Mouse (Mus musculus): Measurements from ENCODE around the gene Atp6v0c. TPM values are rescaled to one million over a fixed set of nuclear protein-coding genes. Genes with fewer than 3 reads are reported as not detected.
A peak's percentile ranks its signal among the peaks of the same experiment; 100 is the strongest.
"Not testable (repeated sequence)": the region's sequence is repeated elsewhere in the genome, so short reads cannot be mapped to it uniquely, and the experiment has no call there.

Gene Atp6v0c
- total and polyA plus RNA-seq, 3 experiments = 65.5 to 285 (median 189) TPM

GRCm38 (mm10) chr17:24134062-24134461, 35.4 kb downstream of the Atp6v0c start:
- H3K9me3 ChIP-seq (replicated peaks) = no peaks in the 10 kb centered on the region
- DNase-seq (ENCODE audit: low spot score) = no peak
- H3K36me3 ChIP-seq (replicated peaks) = peaks cover 56% of the 10 kb centered on the region
- no peak overlapping the region for H3K4me3 ChIP-seq (ENCODE audit: low read depth, low read length)
- TF ChIP-seq TAL1 (conservative IDR thresholded peaks at IDR 0.05; ENCODE audit: low read depth, low read length) (no peak), CTCF (IDR thresholded peaks at IDR 0.05; ENCODE audit: low read depth, low read length) (no peak), GATA1 (IDR thresholded peaks at IDR 0.05; ENCODE audit: borderline replicate concordance, low read length) (no peak)
- H3K27me3 ChIP-seq (ENCODE audit: insufficient read depth, low read length) = no peaks in the 10 kb centered on the region
- ATAC-seq (ENCODE audit: extremely low read depth, insufficient number of reproducible peaks, low FRiP score, poor library complexity, severe bottlenecking) = peak; percentile 28; the same call in 1 of the 2 replicates
- peaks cover 53% of the 10 kb centered on the region for H3K4me1 ChIP-seq (ENCODE audit: insufficient read depth, low read depth, low read length)

GRCm38 (mm10) chr17:24132919-24133318, 36.6 kb downstream of the Atp6v0c start:
- ATAC-seq (ENCODE audit: extremely low read depth, insufficient number of reproducible peaks, low FRiP score, poor library complexity, severe bottlenecking); H3K4me3 ChIP-seq (ENCODE audit: low read depth, low read length); H3K9me3 ChIP-seq (replicated peaks); DNase-seq (ENCODE audit: low spot score); H3K27me3 ChIP-seq (ENCODE audit: insufficient read depth, low read length): not testable (repeated sequence)
- H3K4me1 ChIP-seq (ENCODE audit: insufficient read depth, low read depth, low read length) = peaks cover 44% of the 10 kb centered on the region
- peaks cover 47% of the 10 kb centered on the region for H3K36me3 ChIP-seq (replicated peaks)

- no peak for DNase-seq (ENCODE audit: low spot score)
- H3K36me3 ChIP-seq (replicated peaks) = peaks cover 42% of the 10 kb centered on the region
- H3K27me3 ChIP-seq (ENCODE audit: insufficient read depth, low read length) = no peaks in the 10 kb centered on the region
- H3K4me3 ChIP-seq (ENCODE audit: low read depth, low read length) = no peak overlapping the region
- H3K9me3 ChIP-seq (replicated peaks) = no peaks in the 10 kb centered on the region
- no peak for ATAC-seq (ENCODE audit: extremely low read depth, insufficient number of reproducible peaks, low FRiP score, poor library complexity, severe bottlenecking)
- peaks cover 47% of the 10 kb centered on the region for H3K4me1 ChIP-seq (ENCODE audit: insufficient read depth, low read depth, low read length)
- TF ChIP-seq CTCF (IDR thresholded peaks at IDR 0.05; ENCODE audit: low read depth, low read length) (no peak), POLR2AphosphoS5 (IDR thresholded peaks at IDR 0.05; ENCODE audit: insufficient replicate concordance, low read depth, low read length) (no peak), GATA2 (IDR thresholded peaks at IDR 0.05; ENCODE audit: borderline replicate concordance, low read depth, low read length) (no peak), TAL1 (conservative IDR thresholded peaks at IDR 0.05; ENCODE audit: low read depth, low read length) (no peak), GATA1 (IDR thresholded peaks at IDR 0.05; ENCODE audit: borderline replicate concordance, low read length) (no peak)
Measured at GRCm38 (mm10) chr17:24131570-24131969, 37.9 kb downstream of the Atp6v0c start.

- not testable (repeated sequence) for H3K9me3 ChIP-seq (replicated peaks); H3K4me3 ChIP-seq (ENCODE audit: low read depth, low read length); ATAC-seq (ENCODE audit: extremely low read depth, insufficient number of reproducible peaks, low FRiP score, poor library complexity, severe bottlenecking); H3K27me3 ChIP-seq (ENCODE audit: insufficient read depth, low read length); DNase-seq (ENCODE audit: low spot score)
- H3K4me1 ChIP-seq (ENCODE audit: insufficient read depth, low read depth, low read length) = peaks cover 42% of the 10 kb centered on the region
- peaks cover 38% of the 10 kb centered on the region for H3K36me3 ChIP-seq (replicated peaks)
Measured at GRCm38 (mm10) chr17:24129246-24129645, 40.3 kb downstream of the Atp6v0c start.

GRCm38 (mm10) chr17:24127592-24127991, 41.9 kb downstream of the Atp6v0c start:
- no peaks in the 10 kb centered on the region for H3K9me3 ChIP-seq (replicated peaks)
- no peak for DNase-seq (ENCODE audit: low spot score)
- peaks cover 31% of the 10 kb centered on the region for H3K4me1 ChIP-seq (ENCODE audit: insufficient read depth, low read depth, low read length)
- H3K4me3 ChIP-seq (ENCODE audit: low read depth, low read length) = no peak overlapping the region
- H3K36me3 ChIP-seq (replicated peaks) = peaks cover 35% of the 10 kb centered on the region
- H3K27me3 ChIP-seq (ENCODE audit: insufficient read depth, low read length) = no peaks in the 10 kb centered on the region
- TF ChIP-seq TAL1 (conservative IDR thresholded peaks at IDR 0.05; ENCODE audit: low read depth, low read length) = no peak
- no peak for TF ChIP-seq GATA2 (IDR thresholded peaks at IDR 0.05; ENCODE audit: borderline replicate concordance, low read depth, low read length)
- no peak for TF ChIP-seq POLR2AphosphoS5 (IDR thresholded peaks at IDR 0.05; ENCODE audit: insufficient replicate concordance, low read depth, low read length)
- no peak for ATAC-seq (ENCODE audit: extremely low read depth, insufficient number of reproducible peaks, low FRiP score, poor library complexity, severe bottlenecking)

GRCm38 (mm10) chr17:24126801-24127200, 42.7 kb downstream of the Atp6v0c start:
- peaks cover 31% of the 10 kb centered on the region for H3K4me1 ChIP-seq (ENCODE audit: insufficient read depth, low read depth, low read length)
- ATAC-seq (ENCODE audit: extremely low read depth, insufficient number of reproducible peaks, low FRiP score, poor library complexity, severe bottlenecking) = no peak
- peaks cover 33% of the 10 kb centered on the region for H3K36me3 ChIP-seq (replicated peaks)
- no peak for DNase-seq (ENCODE audit: low spot score)
- no peaks in the 10 kb centered on the region for H3K27me3 ChIP-seq (ENCODE audit: insufficient read depth, low read length)
- no peak overlapping the region for H3K4me3 ChIP-seq (ENCODE audit: low read depth, low read length)
- no peak for TF ChIP-seq TAL1 (conservative IDR thresholded peaks at IDR 0.05; ENCODE audit: low read depth, low read length)
- TF ChIP-seq CTCF (IDR thresholded peaks at IDR 0.05; ENCODE audit: low read depth, low read length) = no peak
- no peak for TF ChIP-seq POLR2AphosphoS5 (IDR thresholded peaks at IDR 0.05; ENCODE audit: insufficient replicate concordance, low read depth, low read length)
- TF ChIP-seq GATA1 (IDR thresholded peaks at IDR 0.05; ENCODE audit: borderline replicate concordance, low read length) = no peak
- TF ChIP-seq GATA2 (IDR thresholded peaks at IDR 0.05; ENCODE audit: borderline replicate concordance, low read depth, low read length) = no peak
- H3K9me3 ChIP-seq (replicated peaks) = no peaks in the 10 kb centered on the region

GRCm38 (mm10) chr17:24119446-24119845, 50.1 kb downstream of the Atp6v0c start:
- Histone ChIP-seq H3K27me3 (ENCODE audit: insufficient read depth, low read length) (no peaks in the 10 kb centered on the region), H3K4me3 (ENCODE audit: low read depth, low read length) (no peak overlapping the region), H3K36me3 (replicated peaks) (peaks cover 36% of the 10 kb centered on the region), H3K4me1 (ENCODE audit: insufficient read depth, low read depth, low read length) (peaks cover 7% of the 10 kb centered on the region), H3K9me3 (replicated peaks) (no peaks in the 10 kb centered on the region)
- TF ChIP-seq GATA1 (IDR thresholded peaks at IDR 0.05; ENCODE audit: borderline replicate concordance, low read length) (no peak), CTCF (IDR thresholded peaks at IDR 0.05; ENCODE audit: low read depth, low read length) (no peak), POLR2AphosphoS5 (IDR thresholded peaks at IDR 0.05; ENCODE audit: insufficient replicate concordance, low read depth, low read length) (no peak), GATA2 (IDR thresholded peaks at IDR 0.05; ENCODE audit: borderline replicate concordance, low read depth, low read length) (no peak), TAL1 (conservative IDR thresholded peaks at IDR 0.05; ENCODE audit: low read depth, low read length) (no peak)
- ATAC-seq (ENCODE audit: extremely low read depth, insufficient number of reproducible peaks, low FRiP score, poor library complexity, severe bottlenecking) (no peak), DNase-seq (ENCODE audit: low spot score) (no peak)

Other genes starting within 250 kb of the Atp6v0c start
- not detected in 2 replicates for gene Sbp, start 228.0 kb downstream of the Atp6v0c start, total RNA-seq (2014; fragmentation: Nextera tagmentation)
- not detected in 2 replicates for gene Sbp, start 228.0 kb downstream of the Atp6v0c start, total RNA-seq (2017)
- not detected in 2 replicates for gene Sbp, start 228.0 kb downstream of the Atp6v0c start, polyA plus RNA-seq (2012)
- not detected in 2 replicates for gene Sbpl, start 214.4 kb downstream of the Atp6v0c start, total RNA-seq (2014; fragmentation: Nextera tagmentation)
- not detected in 2 replicates for gene Sbpl, start 214.4 kb downstream of the Atp6v0c start, total RNA-seq (2017)
- gene Sbpl, start 214.4 kb downstream of the Atp6v0c start, polyA plus RNA-seq (2012) = not detected in 2 replicates
- gene Prss30, start 189.1 kb downstream of the Atp6v0c start, total RNA-seq (2014; fragmentation: Nextera tagmentation) = not detected in 2 replicates
- gene Prss30, start 189.1 kb downstream of the Atp6v0c start, total RNA-seq (2017) = not detected in 2 replicates
- not detected in 2 replicates for gene Prss30, start 189.1 kb downstream of the Atp6v0c start, polyA plus RNA-seq (2012)
- gene Prss22, start 171.6 kb downstream of the Atp6v0c start, total RNA-seq (2014; fragmentation: Nextera tagmentation) = not detected in 2 replicates
- gene Prss22, start 171.6 kb downstream of the Atp6v0c start, total RNA-seq (2017) = not detected in 2 replicates
- gene Prss22, start 171.6 kb downstream of the Atp6v0c start, polyA plus RNA-seq (2012) = not detected in 2 replicates
- not detected in 2 replicates for gene Prss27, start 131.6 kb downstream of the Atp6v0c start, total RNA-seq (2014; fragmentation: Nextera tagmentation)
- not detected in 2 replicates for gene Prss27, start 131.6 kb downstream of the Atp6v0c start, total RNA-seq (2017)
- gene Prss27, start 131.6 kb downstream of the Atp6v0c start, polyA plus RNA-seq (2012) = not detected in 2 replicates
- 16.9 and 17.1 TPM in 2 replicates for gene Kctd5, start 96.2 kb downstream of the Atp6v0c start, total RNA-seq (2014; fragmentation: Nextera tagmentation)
- gene Kctd5, start 96.2 kb downstream of the Atp6v0c start, total RNA-seq (2017) = 15.9 and 16.7 TPM in 2 replicates
- 17.3 and 23.4 TPM in 2 replicates for gene Kctd5, start 96.2 kb downstream of the Atp6v0c start, polyA plus RNA-seq (2012)
- 58.6 and 58.8 TPM in 2 replicates for gene Pdpk1, start 18.8 kb downstream of the Atp6v0c start, total RNA-seq (2014; fragmentation: Nextera tagmentation)
- gene Pdpk1, start 18.8 kb downstream of the Atp6v0c start, total RNA-seq (2017) = 48.3 and 63.3 TPM in 2 replicates
- gene Pdpk1, start 18.8 kb downstream of the Atp6v0c start, polyA plus RNA-seq (2012) = 27.0 and 47.8 TPM in 2 replicates
- 7.2 and 18.7 TPM in 2 replicates for gene Amdhd2, start 5.9 kb downstream of the Atp6v0c start, total RNA-seq (2014; fragmentation: Nextera tagmentation)
- gene Amdhd2, start 5.9 kb downstream of the Atp6v0c start, total RNA-seq (2017) = 60.2 and 66.4 TPM in 2 replicates
- gene Amdhd2, start 5.9 kb downstream of the Atp6v0c start, polyA plus RNA-seq (2012) = 44.1 and 45.3 TPM in 2 replicates
- 94.0 and 120 TPM in 2 replicates for gene Tbc1d24, start 35.9 kb upstream of the Atp6v0c start, total RNA-seq (2014; fragmentation: Nextera tagmentation)
- gene Tbc1d24, start 35.9 kb upstream of the Atp6v0c start, total RNA-seq (2017) = 57.9 and 59.1 TPM in 2 replicates
- 14.6 and 23.4 TPM in 2 replicates for gene Tbc1d24, start 35.9 kb upstream of the Atp6v0c start, polyA plus RNA-seq (2012)
- gene Ntn3, start 39.8 kb upstream of the Atp6v0c start, total RNA-seq (2014; fragmentation: Nextera tagmentation) = 3.8 and 3.9 TPM in 2 replicates
- 1.5 and 2.1 TPM in 2 replicates for gene Ntn3, start 39.8 kb upstream of the Atp6v0c start, total RNA-seq (2017)
- gene Ntn3, start 39.8 kb upstream of the Atp6v0c start, polyA plus RNA-seq (2012) = 1.6 and 1.8 TPM in 2 replicates
- 22.8 and 41.7 TPM in 2 replicates for gene Tedc2, start 51.1 kb upstream of the Atp6v0c start, total RNA-seq (2014; fragmentation: Nextera tagmentation)
- gene Tedc2, start 51.1 kb upstream of the Atp6v0c start, total RNA-seq (2017) = 38.3 and 46.5 TPM in 2 replicates
- gene Tedc2, start 51.1 kb upstream of the Atp6v0c start, polyA plus RNA-seq (2012) = 47.0 and 55.1 TPM in 2 replicates
- gene Ccnf, start 81.8 kb upstream of the Atp6v0c start, total RNA-seq (2014; fragmentation: Nextera tagmentation) = 65.0 and 73.4 TPM in 2 replicates
- gene Ccnf, start 81.8 kb upstream of the Atp6v0c start, total RNA-seq (2017) = 59.1 and 65.1 TPM in 2 replicates
- gene Ccnf, start 81.8 kb upstream of the Atp6v0c start, polyA plus RNA-seq (2012) = 87.0 and 87.6 TPM in 2 replicates
- not detected in 2 replicates for gene Abca17, start 181.4 kb upstream of the Atp6v0c start, total RNA-seq (2014; fragmentation: Nextera tagmentation)
- gene Abca17, start 181.4 kb upstream of the Atp6v0c start, total RNA-seq (2017) = under 0.01 and 0.12 TPM in 2 replicates
- not detected in 2 replicates for gene Abca17, start 181.4 kb upstream of the Atp6v0c start, polyA plus RNA-seq (2012)
- gene Abca3, start 182.2 kb upstream of the Atp6v0c start, total RNA-seq (2014; fragmentation: Nextera tagmentation) = 65.4 and 68.9 TPM in 2 replicates
- gene Abca3, start 182.2 kb upstream of the Atp6v0c start, total RNA-seq (2017) = 22.1 and 24.0 TPM in 2 replicates
- 29.2 and 29.5 TPM in 2 replicates for gene Abca3, start 182.2 kb upstream of the Atp6v0c start, polyA plus RNA-seq (2012)
- gene Rnps1, start 244.9 kb upstream of the Atp6v0c start, total RNA-seq (2014; fragmentation: Nextera tagmentation) = 121 and 123 TPM in 2 replicates
- gene Rnps1, start 244.9 kb upstream of the Atp6v0c start, total RNA-seq (2017) = 152 and 177 TPM in 2 replicates
- gene Rnps1, start 244.9 kb upstream of the Atp6v0c start, polyA plus RNA-seq (2012) = 428 and 563 TPM in 2 replicates

All from G1E (cell line).